Mouse (Mus musculus) small intestine, adult 10 weeks (tissue): ENCODE results near the gene 4930474N05Rik. TPM values are rescaled to one million over a fixed set of nuclear protein-coding genes. Genes with fewer than 3 reads are reported as not detected.

Experiments used
- polyA plus RNA-seq: library from polyadenylated mRNA; stranded (reverse); fragments of 350-450 nt; fragmentation: Illumina TruSeq; extraction: RNeasy Lipid Tissue Mini Kit (QIAGEN cat#74804); gene quantifications from one replicate; pipeline ENCODE4 v1.2.3, GENCODE M21; 2014; ENCODE audit warnings: low replicate concordance

Gene 4930474N05Rik
- not detected for polyA plus RNA-seq

DNA sequence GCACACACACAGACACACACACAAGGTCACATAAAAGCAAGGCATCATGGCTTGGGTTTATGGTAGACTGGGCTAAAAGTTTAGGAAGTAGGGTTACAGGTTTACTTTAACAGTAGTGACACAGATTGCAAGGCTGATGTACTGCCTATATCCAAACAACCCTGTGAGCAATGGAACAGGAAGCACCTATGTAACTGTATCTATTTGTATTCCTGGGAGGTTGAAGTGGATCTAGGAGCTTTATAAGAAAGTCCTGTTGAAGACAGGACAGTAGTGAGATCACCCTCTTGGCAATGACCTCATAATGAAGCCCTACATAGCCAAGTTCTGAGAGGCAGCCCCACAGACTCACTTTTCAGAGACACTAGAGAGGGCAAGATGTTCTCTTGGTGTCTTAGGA is at the start of gene 4930474N05Rik:
4930474N05Rik (plus strand) TSS at position 301 of the 400 bp plus-strand sequence.

